Mouse (Mus musculus): Measurements from ENCODE around the gene Slc16a7. TPM values are rescaled to one million over a fixed set of nuclear protein-coding genes. Genes with fewer than 3 reads are reported as not detected.

Slc16a7 gene
- polyA plus RNA-seq, 1 experiment from 2014 or later = 5.5 TPM

DNA sequence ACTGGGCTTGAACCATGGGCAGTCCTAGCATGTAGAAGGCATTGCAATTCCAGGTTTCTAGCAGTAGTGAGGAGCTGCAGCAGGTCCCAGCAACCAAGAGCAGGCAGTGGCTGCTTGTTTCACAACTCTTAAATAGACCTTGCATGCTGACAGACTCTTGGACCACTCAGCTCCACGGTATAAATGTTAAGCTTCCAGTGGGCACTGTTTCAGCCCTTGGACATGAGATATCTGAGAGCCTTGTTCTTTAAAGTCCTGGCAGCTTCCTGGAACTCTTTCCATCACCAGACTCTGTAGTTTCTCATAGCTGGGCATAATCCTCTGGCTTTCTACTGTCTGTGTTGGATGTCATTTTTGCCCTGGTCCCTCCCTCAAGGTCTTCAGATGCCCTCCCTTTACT lies 43.7 kb downstream of the Slc16a7 start:
- Histone ChIP-seq H3K9me3 (ENCODE audit: control insufficient read depth, low read length) (no peaks in the 10 kb centered on the region), H3K4me3 (ENCODE audit: control insufficient read depth in 1 of 2, insufficient read depth in 1 of 2, low read depth in 1 of 2, low read length in 2 of 2) (no peak overlapping the region), H3K27ac (replicated peaks in 1 of 2; ENCODE audit: control insufficient read depth in 1 of 2, insufficient read depth in 1 of 2, low read depth in 2 of 2, low read length in 2 of 2) (no peak overlapping the region), H3K4me1 (ENCODE audit: control insufficient read depth in 2 of 2, insufficient read depth in 2 of 2, low read length in 2 of 2) (peaks cover 0 to 14% of the 10 kb centered on the region in 2 experiments; a peak in 3 of 4 replicates), H3K9ac (ENCODE audit: low read length) (no peak overlapping the region), H3K36me3 (ENCODE audit: control insufficient read depth, insufficient read depth, low read length) (no peaks in the 10 kb centered on the region), H3K4me2 (ENCODE audit: low read length) (no peak overlapping the region), H3K27me3 (ENCODE audit: control insufficient read depth, insufficient read depth, low read length) (no peaks in the 10 kb centered on the region)
- no peak for ATAC-seq (ENCODE audit: insufficient number of reproducible peaks, insufficient read depth, low FRiP score, low read depth)
- 12% methylated on average over 1 of the region's 1 CpGs for WGBS

DNA sequence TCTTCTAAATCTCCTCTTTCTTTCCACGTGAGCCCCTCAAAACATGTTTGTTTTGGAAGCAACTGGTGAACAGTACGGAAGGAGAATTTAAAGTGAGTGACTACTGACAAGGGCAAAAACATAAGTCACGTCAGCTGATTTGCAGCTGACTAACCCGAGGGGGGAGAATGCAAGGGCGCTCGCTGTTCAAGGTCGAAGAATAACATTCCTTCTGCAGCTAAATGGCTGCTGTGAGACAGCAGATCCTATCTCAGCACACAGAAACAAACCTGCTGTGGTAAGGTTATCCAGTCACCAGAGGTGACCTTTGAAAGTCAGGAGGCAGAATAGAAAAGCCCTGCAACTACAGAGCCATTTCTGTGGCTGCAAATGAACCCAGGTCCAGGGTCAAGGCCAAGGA lies 47.1 kb downstream of the Slc16a7 start:
- WGBS = 12% methylated on average over 7 of the region's 7 CpGs
- H3K4me2 ChIP-seq (ENCODE audit: low read length) = 0 out of 2 replicates have a peak overlapping the region, but pooled peaks have one; percentile 2
- peak; percentile 69; the same call in 1 of the 2 replicates for ATAC-seq (ENCODE audit: insufficient number of reproducible peaks, insufficient read depth, low FRiP score, low read depth)
- H3K4me3 ChIP-seq (ENCODE audit: control insufficient read depth in 1 of 2, insufficient read depth in 1 of 2, low read depth in 1 of 2, low read length in 2 of 2) = no peak overlapping the region
- no peak overlapping the region for H3K9ac ChIP-seq (ENCODE audit: low read length)
- H3K27me3 ChIP-seq (ENCODE audit: control insufficient read depth, insufficient read depth, low read length) = no peaks in the 10 kb centered on the region
- H3K36me3 ChIP-seq (ENCODE audit: control insufficient read depth, insufficient read depth, low read length) = no peaks in the 10 kb centered on the region
- H3K4me1 ChIP-seq (ENCODE audit: control insufficient read depth in 2 of 2, insufficient read depth in 2 of 2, low read length in 2 of 2) = peaks cover 0 to 19% of the 10 kb centered on the region in 2 experiments; a peak in 3 of 4 replicates
- peak overlapping the region; percentile 69 to 78 for H3K27ac ChIP-seq (replicated peaks in 1 of 2; ENCODE audit: control insufficient read depth in 1 of 2, insufficient read depth in 1 of 2, low read depth in 2 of 2, low read length in 2 of 2)
- H3K9me3 ChIP-seq (ENCODE audit: control insufficient read depth, low read length) = no peaks in the 10 kb centered on the region

DNA sequence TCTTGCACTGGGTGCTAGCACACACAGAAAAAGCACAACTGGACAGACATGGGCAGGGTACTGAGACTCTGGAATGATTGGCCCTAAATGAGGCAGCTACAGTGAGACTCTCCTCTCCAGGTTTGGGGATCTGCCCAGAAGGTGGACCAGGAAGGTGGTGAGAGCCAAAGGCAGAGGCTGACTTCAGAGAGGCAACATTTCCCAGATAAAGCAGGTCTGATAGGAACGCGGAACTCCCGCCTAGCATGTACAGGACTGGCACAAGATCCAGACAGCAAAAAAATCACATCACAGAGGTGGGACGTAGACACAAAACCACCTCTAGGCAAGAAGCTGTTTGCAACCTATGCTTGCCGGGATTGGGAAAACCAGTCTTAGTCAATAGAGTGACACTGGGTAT lies 55.5 kb downstream of the Slc16a7 start:
- 32% methylated on average over 5 of the region's 5 CpGs for WGBS
- H3K27ac ChIP-seq (replicated peaks in 1 of 2; ENCODE audit: control insufficient read depth in 1 of 2, insufficient read depth in 1 of 2, low read depth in 2 of 2, low read length in 2 of 2) = no peak overlapping the region
- H3K4me2 ChIP-seq (ENCODE audit: low read length) = no peak overlapping the region
- no peaks in the 10 kb centered on the region for H3K36me3 ChIP-seq (ENCODE audit: control insufficient read depth, insufficient read depth, low read length)
- no peaks in the 10 kb centered on the region for H3K27me3 ChIP-seq (ENCODE audit: control insufficient read depth, insufficient read depth, low read length)
- H3K4me1 ChIP-seq (ENCODE audit: control insufficient read depth in 2 of 2, insufficient read depth in 2 of 2, low read length in 2 of 2) = peaks cover 8 to 9% of the 10 kb centered on the region in 2 experiments; a peak in 3 of 4 replicates
- H3K9ac ChIP-seq (ENCODE audit: low read length) = no peak overlapping the region
- H3K4me3 ChIP-seq (ENCODE audit: control insufficient read depth in 1 of 2, insufficient read depth in 1 of 2, low read depth in 1 of 2, low read length in 2 of 2) = no peak overlapping the region
- H3K9me3 ChIP-seq (ENCODE audit: control insufficient read depth, low read length) = no peaks in the 10 kb centered on the region
- ATAC-seq (ENCODE audit: insufficient number of reproducible peaks, insufficient read depth, low FRiP score, low read depth) = 0 out of 2 replicates have a peak, but pooled peaks have one; percentile 39

DNA sequence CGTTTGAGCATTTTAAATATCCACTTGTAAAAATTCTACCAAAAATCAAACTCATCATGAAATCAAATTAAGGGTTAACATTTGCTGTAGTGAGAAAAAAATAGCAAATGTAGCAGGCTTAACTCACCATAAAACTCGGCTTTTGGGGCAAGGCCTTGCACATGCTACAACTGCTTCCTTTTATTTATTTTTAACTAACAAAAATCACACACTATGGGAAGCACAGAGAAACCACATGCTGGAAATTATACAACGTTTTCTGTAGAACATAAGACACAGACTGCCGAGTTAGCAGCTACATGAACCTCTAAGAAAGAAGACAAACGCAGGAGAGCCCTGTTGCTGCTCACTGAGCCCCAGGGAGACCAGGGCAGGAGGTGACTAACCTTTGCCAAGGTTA lies 57.9 kb downstream of the Slc16a7 start:
- Histone ChIP-seq H3K4me2 (ENCODE audit: low read length) (no peak overlapping the region), H3K4me1 (ENCODE audit: control insufficient read depth in 2 of 2, insufficient read depth in 2 of 2, low read length in 2 of 2) (peaks cover 4 to 9% of the 10 kb centered on the region in 2 experiments; a peak in 3 of 4 replicates), H3K36me3 (ENCODE audit: control insufficient read depth, insufficient read depth, low read length) (no peaks in the 10 kb centered on the region), H3K9me3 (ENCODE audit: control insufficient read depth, low read length) (no peaks in the 10 kb centered on the region), H3K27ac (replicated peaks in 1 of 2; ENCODE audit: control insufficient read depth in 1 of 2, insufficient read depth in 1 of 2, low read depth in 2 of 2, low read length in 2 of 2) (no peak overlapping the region), H3K9ac (ENCODE audit: low read length) (no peak overlapping the region), H3K4me3 (ENCODE audit: control insufficient read depth in 1 of 2, insufficient read depth in 1 of 2, low read depth in 1 of 2, low read length in 2 of 2) (no peak overlapping the region), H3K27me3 (ENCODE audit: control insufficient read depth, insufficient read depth, low read length) (no peaks in the 10 kb centered on the region)
- 61% methylated on average over 5 of the region's 5 CpGs for WGBS
- no peak for ATAC-seq (ENCODE audit: insufficient number of reproducible peaks, insufficient read depth, low FRiP score, low read depth)

DNA sequence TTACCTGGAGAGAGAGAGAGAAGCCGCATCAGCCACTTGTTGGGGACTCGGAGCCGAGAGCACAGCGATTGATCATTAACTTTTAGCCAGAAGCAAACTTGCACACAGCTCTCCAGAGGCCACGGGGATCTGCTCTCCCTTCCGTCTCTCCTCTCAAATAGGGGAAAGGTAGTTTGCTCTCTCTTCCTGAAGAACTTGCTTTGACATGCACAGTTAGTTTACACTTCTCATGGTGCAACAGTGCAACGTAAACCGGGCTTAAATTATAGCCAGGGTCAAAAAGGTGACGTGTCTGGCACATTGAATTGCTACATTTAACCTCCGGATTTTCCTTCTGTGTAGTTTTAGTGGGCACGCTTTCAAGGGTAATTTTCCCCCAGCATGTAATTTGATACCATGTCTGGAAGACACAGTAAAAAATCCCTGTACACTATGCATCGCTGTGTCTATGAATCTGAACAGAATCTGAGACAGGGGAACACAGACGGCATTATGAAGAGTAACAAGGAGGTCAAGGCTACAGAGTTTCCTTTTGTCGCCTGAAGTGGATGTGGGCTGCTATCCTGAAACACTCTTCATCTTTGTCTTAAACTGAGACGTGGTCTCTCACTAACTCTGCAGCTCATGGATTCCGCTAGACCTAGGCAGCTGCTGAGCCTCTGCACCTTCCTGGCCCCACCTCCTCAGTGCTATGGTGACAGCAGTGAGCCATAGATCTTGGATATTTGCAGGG lies 60.8 kb downstream of the Slc16a7 start:
- Histone ChIP-seq H3K27me3 (ENCODE audit: control insufficient read depth, insufficient read depth, low read length) (no peaks in the 10 kb centered on the region), H3K4me1 (ENCODE audit: control insufficient read depth in 2 of 2, insufficient read depth in 2 of 2, low read length in 2 of 2) (peaks cover 0 to 3% of the 10 kb centered on the region in 2 experiments; a peak in 1 of 4 replicates), H3K9me3 (ENCODE audit: control insufficient read depth, low read length) (no peaks in the 10 kb centered on the region), H3K36me3 (ENCODE audit: control insufficient read depth, insufficient read depth, low read length) (no peaks in the 10 kb centered on the region), H3K27ac (replicated peaks in 1 of 2; ENCODE audit: control insufficient read depth in 1 of 2, insufficient read depth in 1 of 2, low read depth in 2 of 2, low read length in 2 of 2) (peak overlapping the region in 1 of 2 experiments; percentile 37; a peak in 1 of 4 replicates), H3K9ac (ENCODE audit: low read length) (no peak overlapping the region), H3K4me2 (ENCODE audit: low read length) (peak overlapping the region; percentile 41), H3K4me3 (ENCODE audit: control insufficient read depth in 1 of 2, insufficient read depth in 1 of 2, low read depth in 1 of 2, low read length in 2 of 2) (no peak overlapping the region)
- no peak; the same call in 1 of the 2 replicates for ATAC-seq (ENCODE audit: insufficient number of reproducible peaks, insufficient read depth, low FRiP score, low read depth)
- WGBS = 45% methylated on average over 16 of the region's 16 CpGs

DNA sequence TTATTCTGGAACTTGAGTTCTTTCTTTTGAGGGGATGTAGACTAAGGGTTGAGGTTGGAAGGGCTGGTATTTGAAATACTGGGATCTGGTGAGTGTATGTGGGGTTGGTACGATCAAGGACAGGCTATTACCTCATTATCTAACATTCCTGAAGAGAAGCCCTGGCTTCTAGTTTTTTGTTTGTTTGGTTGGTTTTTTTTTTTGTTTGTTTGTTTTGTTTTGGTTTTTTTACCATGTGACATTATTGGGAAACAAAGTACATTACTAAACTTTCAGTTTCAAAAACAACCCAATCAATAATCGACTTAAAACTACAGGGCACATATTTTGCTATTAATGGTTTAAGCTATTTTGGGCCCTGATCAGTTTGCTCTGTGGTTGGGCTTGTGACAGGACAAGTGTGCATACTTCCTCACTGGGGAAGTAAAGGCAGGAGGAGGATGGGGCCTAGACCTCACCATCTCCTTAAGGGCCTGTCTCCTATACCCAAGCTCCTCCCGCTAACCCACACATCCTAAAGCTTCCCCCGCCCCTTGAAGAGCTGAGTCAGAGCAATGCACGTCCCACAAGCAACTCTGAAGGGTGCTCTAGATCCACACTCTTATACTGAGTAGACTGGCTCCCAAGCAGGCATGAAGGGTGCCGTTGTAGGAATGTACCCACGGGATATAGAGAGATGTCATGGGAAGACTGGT lies 64.2 kb downstream of the Slc16a7 start:
- Histone ChIP-seq H3K9ac (ENCODE audit: low read length) (no peak overlapping the region), H3K4me1 (ENCODE audit: control insufficient read depth in 2 of 2, insufficient read depth in 2 of 2, low read length in 2 of 2) (peaks cover 5 to 9% of the 10 kb centered on the region in 2 experiments; a peak in 2 of 4 replicates), H3K36me3 (ENCODE audit: control insufficient read depth, insufficient read depth, low read length) (no peaks in the 10 kb centered on the region), H3K4me2 (ENCODE audit: low read length) (no peak overlapping the region), H3K27ac (replicated peaks in 1 of 2; ENCODE audit: control insufficient read depth in 1 of 2, insufficient read depth in 1 of 2, low read depth in 2 of 2, low read length in 2 of 2) (no peak overlapping the region), H3K9me3 (ENCODE audit: control insufficient read depth, low read length) (no peaks in the 10 kb centered on the region), H3K27me3 (ENCODE audit: control insufficient read depth, insufficient read depth, low read length) (no peaks in the 10 kb centered on the region), H3K4me3 (ENCODE audit: control insufficient read depth in 1 of 2, insufficient read depth in 1 of 2, low read depth in 1 of 2, low read length in 2 of 2) (no peak overlapping the region)
- 85% methylated on average over 7 of the region's 7 CpGs for WGBS
- ATAC-seq (ENCODE audit: insufficient number of reproducible peaks, insufficient read depth, low FRiP score, low read depth) = no peak

DNA sequence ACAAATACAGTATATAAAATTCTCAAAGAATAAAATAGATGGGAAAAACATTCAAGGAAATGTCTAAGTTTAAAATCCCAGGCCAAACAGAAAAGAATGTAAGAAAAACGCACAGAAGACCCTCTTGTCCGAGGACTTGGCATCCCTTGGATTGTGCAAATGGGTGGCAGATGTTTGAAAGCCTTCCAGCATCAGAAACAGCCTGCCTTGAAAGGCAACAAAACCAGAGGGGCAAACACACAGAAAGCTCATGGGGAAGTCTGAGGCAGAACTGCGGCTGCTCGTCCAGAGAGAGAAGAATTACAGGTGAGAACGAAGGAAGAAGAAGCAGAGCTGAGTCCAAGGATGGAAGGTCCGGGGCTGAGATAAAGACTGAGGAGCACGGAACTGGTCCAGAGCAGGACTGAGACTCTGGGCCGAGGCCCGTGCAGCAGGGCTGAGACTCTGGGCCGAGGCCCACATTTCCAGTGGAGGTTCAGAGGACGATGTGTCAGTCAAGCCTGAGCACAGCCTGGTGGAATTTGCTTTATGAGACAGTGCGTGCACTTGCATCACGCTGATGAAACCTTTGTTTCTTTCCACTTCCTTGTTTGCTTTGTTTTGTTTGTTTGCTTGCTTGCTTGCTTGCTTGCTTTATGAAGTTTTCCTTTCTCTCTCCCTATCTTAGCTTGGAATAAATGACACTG lies 65.0 kb downstream of the Slc16a7 start:
- Histone ChIP-seq H3K27ac (replicated peaks in 1 of 2; ENCODE audit: control insufficient read depth in 1 of 2, insufficient read depth in 1 of 2, low read depth in 2 of 2, low read length in 2 of 2) (peak overlapping the region; percentile 19 to 31; a peak in 1 of 4 replicates), H3K9me3 (ENCODE audit: control insufficient read depth, low read length) (no peaks in the 10 kb centered on the region), H3K4me2 (ENCODE audit: low read length) (no peak overlapping the region), H3K4me3 (ENCODE audit: control insufficient read depth in 1 of 2, insufficient read depth in 1 of 2, low read depth in 1 of 2, low read length in 2 of 2) (no peak overlapping the region), H3K36me3 (ENCODE audit: control insufficient read depth, insufficient read depth, low read length) (no peaks in the 10 kb centered on the region), H3K4me1 (ENCODE audit: control insufficient read depth in 2 of 2, insufficient read depth in 2 of 2, low read length in 2 of 2) (peaks cover 5 to 9% of the 10 kb centered on the region in 2 experiments; a peak in 2 of 4 replicates), H3K9ac (ENCODE audit: low read length) (no peak overlapping the region), H3K27me3 (ENCODE audit: control insufficient read depth, insufficient read depth, low read length) (no peaks in the 10 kb centered on the region)
- 84% methylated on average over 13 of the region's 13 CpGs for WGBS
- no peak for ATAC-seq (ENCODE audit: insufficient number of reproducible peaks, insufficient read depth, low FRiP score, low read depth)

Measured in heart, embryonic 14.5 days (tissue).